Mouse (Mus musculus) thymus, adult 2 months (tissue): ENCODE data around the gene Lrrd1. TPM values are rescaled to one million over a fixed set of nuclear protein-coding genes. Genes with fewer than 3 reads are reported as not detected.
"Not testable (repeated sequence)": the region's sequence is repeated elsewhere in the genome, so short reads cannot be mapped to it uniquely, and the experiment has no call there.

Experiments used
- DNase-seq: peaks from one replicate; pipeline ENCODE4 v3.0.0; 2021
- H3K27ac ChIP-seq: fragments of 200-500 bp; 2 replicates; pipeline ENCODE4 v1.5.1; 2012; ENCODE audit warnings: low read length, control low read depth; ENCODE audit not compliant: control insufficient read depth, insufficient read depth
- H3K27me3 ChIP-seq: fragments of 200-500 bp; 2 replicates; pipeline ENCODE4 v1.6.1; 2012; ENCODE audit warnings: mild to moderate bottlenecking, low read length, moderate library complexity, mixed read lengths; ENCODE audit not compliant: control insufficient read depth, insufficient read depth
- H3K36me3 ChIP-seq: fragments of 200-500 bp; 2 replicates; pipeline ENCODE4 v1.6.1; 2012; ENCODE audit warnings: mild to moderate bottlenecking, low read length, moderate library complexity; ENCODE audit not compliant: control insufficient read depth, insufficient read depth
- H3K4me1 ChIP-seq: fragments of 200-500 bp; replicated peaks from 2 replicates; pipeline ENCODE4 v1.6.1; 2012; ENCODE audit warnings: low read length; ENCODE audit not compliant: control insufficient read depth, insufficient read depth
- H3K4me3 ChIP-seq: fragments of 200-500 bp; 2 replicates; pipeline ENCODE4 v1.5.1; 2012; ENCODE audit warnings: mild to moderate bottlenecking, low read length, control low read depth, moderate library complexity; ENCODE audit not compliant: control insufficient read depth, insufficient read depth
- CTCF ChIP-seq: fragments of 200-500 bp; IDR thresholded peaks from 2 replicates; pipeline ENCODE4 v1.5.1; 2012; ENCODE audit warnings: mild to moderate bottlenecking, control low read depth, low read length, moderate library complexity, borderline replicate concordance; ENCODE audit not compliant: control insufficient read depth, poor library complexity, insufficient read depth; ENCODE audit errors: extremely low read depth
- POLR2A ChIP-seq: fragments of 200-500 bp; IDR thresholded peaks from 2 replicates; pipeline ENCODE4 v1.6.1; 2012; ENCODE audit warnings: mild to moderate bottlenecking, low read length, control low read depth, moderate library complexity; ENCODE audit not compliant: control insufficient read depth, poor library complexity, insufficient read depth; ENCODE audit errors: extremely low read depth
- whole genome bisulfite sequencing: fragments of 180-500 bp; shearing (Covaris S2); methylation state at CpG from one replicate; pipeline ENCODE4 v1.1.7; 2018; 5-methylcytosine and 5-hydroxymethylcytosine counted together
- polyA plus RNA-seq: library from polyadenylated mRNA; depleted of rRNA; stranded (reverse); fragments of >200 nt; gene quantifications from 2 replicates; pipeline ENCODE4 v1.2.3, GENCODE M21; 2012; rRNA removed

Lrrd1 gene
- 0.08 and 0.11 TPM in 2 replicates for polyA plus RNA-seq

GRCm38 (mm10) chr5:3845026-3845425 is at the start of gene Lrrd1:
Lrrd1 (plus strand) TSS chr5:3845173.
- H3K4me3 ChIP-seq: no peak within 1 kb of the TSS

GRCm38 (mm10) chr5:3797101-3797500 is 47.9 kb upstream of the Lrrd1 start:
- H3K36me3 ChIP-seq, DNase-seq, H3K4me3 ChIP-seq, H3K4me1 ChIP-seq, H3K27me3 ChIP-seq, H3K27ac ChIP-seq: not testable (repeated sequence)
- 97% methylated on average over 2 of the region's 2 CpGs for WGBS

More at GRCm38 (mm10) chr5:3845026-3845425, at the start of gene Lrrd1:
- TF ChIP-seq CTCF (no peak), POLR2A (no peak)
- H3K27me3 ChIP-seq: no peaks in the 10 kb centered on the region
- WGBS: 45% methylated on average over 24 of the region's 24 CpGs
- no peak within 1 kb of the TSS for H3K27ac ChIP-seq
- no peaks in the 10 kb centered on the region for H3K4me1 ChIP-seq
- peaks cover 9% of the 10 kb centered on the region; the same call in 1 of the 2 replicates for H3K36me3 ChIP-seq
- no peak for DNase-seq

DNA sequence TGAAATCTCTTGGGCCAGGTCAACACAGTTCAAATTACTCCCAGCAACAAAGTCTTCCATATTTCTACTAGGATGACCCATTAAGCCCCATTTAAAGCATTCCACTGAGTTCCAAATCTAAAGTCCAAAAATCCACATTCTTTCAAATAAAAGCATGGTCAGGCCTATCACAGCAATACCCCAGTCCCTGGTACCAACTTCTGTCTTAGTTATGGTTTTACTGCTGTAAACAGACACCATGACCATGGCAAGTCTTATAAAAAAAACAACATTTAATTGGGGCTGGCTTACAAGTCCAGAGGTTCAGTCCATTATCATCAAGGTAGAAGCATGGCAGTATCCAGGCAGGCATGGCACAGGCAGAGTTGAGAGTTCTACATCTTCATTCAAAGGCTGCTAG is 46.3 kb upstream of the Lrrd1 start:
- H3K27ac ChIP-seq, H3K36me3 ChIP-seq, DNase-seq, H3K4me3 ChIP-seq, H3K27me3 ChIP-seq, H3K4me1 ChIP-seq: not testable (repeated sequence)

GRCm38 (mm10) chr5:3800041-3800440 is 44.9 kb upstream of the Lrrd1 start:
- DNase-seq: no peak
- no peaks in the 10 kb centered on the region for H3K36me3 ChIP-seq
- no peaks in the 10 kb centered on the region for H3K27me3 ChIP-seq
- WGBS: 87% methylated on average over 1 of the region's 1 CpGs
- H3K4me1 ChIP-seq: peaks cover 5% of the 10 kb centered on the region; the same call in 1 of the 2 replicates
- H3K27ac ChIP-seq: no peak overlapping the region
- no peak overlapping the region for H3K4me3 ChIP-seq
- TF ChIP-seq CTCF (no peak), POLR2A (no peak)

DNA sequence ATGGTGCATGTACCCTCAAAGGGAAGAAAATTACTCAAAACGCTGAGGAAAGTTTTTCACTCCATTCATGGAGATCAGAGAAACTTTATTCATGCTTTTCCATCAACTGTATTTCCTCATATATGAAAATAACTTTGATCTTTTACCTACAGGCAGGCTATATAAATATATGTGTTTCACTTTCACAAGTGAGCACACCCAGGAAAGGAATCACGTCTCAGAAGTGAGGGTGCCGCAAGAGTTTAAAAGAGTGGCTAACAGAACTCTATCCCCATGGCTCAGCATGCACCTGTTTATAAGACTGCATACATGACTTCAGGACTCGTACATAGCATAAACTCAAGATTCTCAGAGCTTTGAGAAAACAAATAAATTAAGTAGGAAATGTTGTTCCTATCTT is 44.1 kb upstream of the Lrrd1 start:
- no peak overlapping the region for H3K27ac ChIP-seq
- H3K4me1 ChIP-seq: peaks cover 5% of the 10 kb centered on the region; the same call in 1 of the 2 replicates
- WGBS: 34% methylated on average over 4 of the region's 4 CpGs
- TF ChIP-seq POLR2A (no peak), CTCF (no peak)
- no peaks in the 10 kb centered on the region for H3K27me3 ChIP-seq
- H3K36me3 ChIP-seq: no peaks in the 10 kb centered on the region
- no peak overlapping the region for H3K4me3 ChIP-seq
- no peak for DNase-seq

- H3K36me3 ChIP-seq: no peaks in the 10 kb centered on the region
- H3K27ac ChIP-seq: peak overlapping the region; percentile 66
- no peaks in the 10 kb centered on the region for H3K27me3 ChIP-seq
- 5% methylated on average over 18 of the region's 18 CpGs for WGBS
- TF ChIP-seq POLR2A (no peak), CTCF (no peak)
- H3K4me3 ChIP-seq: peak overlapping the region; percentile 97
- no peak for DNase-seq
- peaks cover 5% of the 10 kb centered on the region; the same call in 1 of the 2 replicates for H3K4me1 ChIP-seq
These were observed 43.1 kb upstream of the Lrrd1 start for GRCm38 (mm10) chr5:3801672-3802432.

DNA sequence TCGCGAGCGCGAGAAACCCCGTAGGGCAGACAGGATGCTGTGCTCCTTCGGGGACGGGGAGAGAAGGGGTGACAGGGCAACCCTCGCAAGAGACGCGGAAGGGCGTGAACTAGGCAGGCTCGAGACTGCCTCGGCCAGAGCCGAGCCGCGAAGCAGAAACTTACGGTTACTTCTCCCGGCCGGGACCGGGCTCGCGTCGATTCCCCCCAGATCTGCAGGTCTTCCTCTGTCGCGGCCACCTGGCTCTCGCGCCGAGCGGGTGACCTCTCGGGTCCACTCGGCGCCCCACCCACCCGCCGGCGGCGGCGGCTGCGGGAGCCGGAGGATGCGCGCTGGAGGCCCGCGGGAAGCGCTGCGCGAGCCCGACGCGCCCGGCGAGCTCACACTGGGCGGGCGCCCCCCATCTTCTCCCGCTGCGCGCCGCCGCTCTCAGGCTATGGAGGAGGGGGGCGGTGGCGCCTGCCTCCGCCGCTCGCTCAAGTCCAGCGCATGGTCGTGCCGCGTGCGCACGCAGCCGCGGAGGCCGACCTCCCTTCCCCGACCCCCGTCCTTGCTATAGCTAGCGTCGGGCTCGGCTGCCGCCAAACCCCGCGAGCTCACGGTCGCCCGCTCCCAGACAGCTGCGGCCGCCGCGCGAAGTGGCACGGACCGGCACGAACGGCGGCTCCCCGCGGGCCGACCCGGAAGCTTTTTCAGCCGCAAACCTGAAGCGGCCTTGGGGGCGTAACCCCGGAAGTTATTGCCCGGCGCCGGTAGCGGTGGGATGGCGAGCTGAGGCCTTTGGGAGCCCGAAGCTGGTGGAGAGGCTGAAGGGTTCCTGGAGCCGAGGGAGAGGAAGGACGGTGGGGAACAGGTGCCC is 42.3 kb upstream of the Lrrd1 start, which contains the start of the genes Ankib1 and Krit1:
Gene Ankib1 (minus strand): TSS at position 493 of the 859 bp plus-strand sequence.
Gene Krit1 (plus strand): TSS at position 752 of the 859 bp plus-strand sequence.
- TF ChIP-seq CTCF (peak; percentile 55; the same call in 1 of the 2 replicates), POLR2A (peak; percentile 76)
- WGBS: under 1% methylated on average over 106 of the region's 109 CpGs

More for the DNA sequence above, 42.3 kb upstream of the Lrrd1 start, which contains the start of the genes Ankib1 and Krit1:
- no peaks in the 10 kb centered on the region for H3K27me3 ChIP-seq
- H3K27ac ChIP-seq: peak within 1 kb of the TSS; percentile 80
- H3K36me3 ChIP-seq: 0 out of 2 replicates have a peak, but pooled peaks cover 1% of the 10 kb centered on the region
- peak; percentile 90 for DNase-seq
- H3K4me1 ChIP-seq: peaks cover 5% of the 10 kb centered on the region; the same call in 1 of the 2 replicates
- H3K4me3 ChIP-seq: peak within 1 kb of the TSS; percentile 97
